ENCODE assay signal across 11 mouse cellular contexts in genomic region chr3:95312623-95313022, GRCm38 (mm10). TPM values are rescaled to one million over a fixed set of nuclear protein-coding genes. Genes with fewer than 3 reads are reported as not detected.
DNase-seq lines count a peak whose midpoint lies in the region; TF ChIP-seq lines count a peak whose summit lies in the region.
"Had no signal": no experiment of that assay in that cellular context is flagged by ENCODE, and none has a peak within 500 bp of the region (broad histone marks: within the 10 kb centered on the region; RNA-seq: fewer than 3 reads in every experiment).

No protein-coding gene starts in this region.

- no peaks in the 10 kb centered on the region for H3K27me3 ChIP-seq in C2C12 (ENCODE audit: control insufficient read depth, insufficient read depth, insufficient read length)
- H3K27me3 ChIP-seq in thymus, adult 2 months (ENCODE audit: control insufficient read depth, insufficient read depth, low read length), result no peaks in the 10 kb centered on the region
- H3K27me3 ChIP-seq: embryonic facial prominence, embryonic 13.5 days; limb, embryonic 15.5 days had no signal

- 3% methylated on average over 5 of the region's 6 CpGs for WGBS in macrophage (ENCODE audit: missing documents)
- WGBS in thymus, adult 2 months, result 17% methylated on average over 6 of the region's 6 CpGs

- peak; percentile 39 for DNase-seq in gastrocnemius, postnatal 25 days
- no peak for DNase-seq in gastrocnemius, postnatal 36 days
- peak; percentile 42 for DNase-seq in c-Kit-negative CD71-positive TER-119-positive erythroid progenitor cells, embryonic 14.5 days (ENCODE audit: low read depth, low spot score)
- DNase-seq in thymus, adult 2 months, result no peak
- DNase-seq in left cerebral cortex, postnatal 25 days (ENCODE audit: low spot score in 2 of 2), result no peak
- DNase-seq in retina, postnatal 1 day, result no peak
- DNase-seq: right cerebral cortex, postnatal 25 days had no signal

- peaks cover 22% of the 10 kb centered on the region for H3K4me1 ChIP-seq in thymus, adult 2 months (replicated peaks; ENCODE audit: control insufficient read depth, insufficient read depth, low read length)

- H3K36me3 ChIP-seq in C2C12 (ENCODE audit: control insufficient read depth, insufficient read depth) (peaks cover 6% of the 10 kb centered on the region), macrophage (ENCODE audit: inconsistent target) (no peaks in the 10 kb centered on the region)
- H3K36me3 ChIP-seq in thymus, adult 2 months (ENCODE audit: control insufficient read depth, insufficient read depth, low read length), result no peaks in the 10 kb centered on the region
- H3K36me3 ChIP-seq: embryonic facial prominence, embryonic 13.5 days; limb, embryonic 15.5 days had no signal

- H3K27ac ChIP-seq in macrophage, result peak overlapping the region; percentile 94
- no peak overlapping the region for H3K27ac ChIP-seq in thymus, adult 2 months (ENCODE audit: control insufficient read depth, insufficient read depth, low read length)
- H3K27ac ChIP-seq: embryonic facial prominence, embryonic 13.5 days; limb, embryonic 15.5 days had no signal

- H3K4me3 ChIP-seq in C2C12 (ENCODE audit: insufficient read depth, poor library complexity, severe bottlenecking) (no peak overlapping the region), macrophage (ENCODE audit: inconsistent target) (peak overlapping the region; percentile 56; the same call in 1 of the 2 replicates)
- no peak overlapping the region for H3K4me3 ChIP-seq in thymus, adult 2 months (ENCODE audit: control insufficient read depth, insufficient read depth, low read length)
- H3K4me3 ChIP-seq: embryonic facial prominence, embryonic 13.5 days; limb, embryonic 15.5 days had no signal

- no peak for TF ChIP-seq CTCF in C2C12 (IDR thresholded peaks at IDR 0.05; ENCODE audit: control insufficient read depth, insufficient read depth, insufficient read length)
- TF ChIP-seq CTCF in thymus, adult 2 months (IDR thresholded peaks at IDR 0.05; ENCODE audit: borderline replicate concordance, control insufficient read depth, extremely low read depth, insufficient read depth, low read length, poor library complexity), result no peak

- peaks cover 25% of the 10 kb centered on the region for H3K79me3 ChIP-seq in C2C12 (ENCODE audit: low read depth)

- H3ac ChIP-seq in C2C12 (ENCODE audit: control insufficient read depth, insufficient read length, low read depth), result peak overlapping the region; percentile 10

- intact Hi-C loops in gastrocnemius, postnatal 36 days (cut with DNase I), result loop anchor here (5.0 kb wide), 1 partner anchor 80 kb away; no protein-coding TSS in a partner anchor
- intact Hi-C loops in left cerebral cortex, postnatal 25 days (cut with DNase I), result no loop called here

- TF ChIP-seq POLR2A in thymus, adult 2 months (IDR thresholded peaks at IDR 0.05; ENCODE audit: control insufficient read depth, extremely low read depth, insufficient read depth, low read length, poor library complexity), result no peak

- peaks cover 51% of the 10 kb centered on the region for H3K79me2 ChIP-seq in C2C12 (ENCODE audit: control insufficient read depth, insufficient read depth)
- peaks cover 38% of the 10 kb centered on the region for H3K79me2 ChIP-seq in macrophage (ENCODE audit: inconsistent target)

TF ChIP-seq in C2C12, 6 proteins besides CTCF, POLR2A, EP300 and RAD21:
- no peak for TF ChIP-seq CEBPB (IDR thresholded peaks at IDR 0.05; ENCODE audit: low read depth)
- TF ChIP-seq FOSL1 (IDR thresholded peaks at IDR 0.05; ENCODE audit: insufficient read depth, low read length, poor library complexity, severe bottlenecking), result peak; percentile 66
- no peak for TF ChIP-seq MYOG (IDR thresholded peaks at IDR 0.05; ENCODE audit: control insufficient read depth, extremely low read depth, insufficient read length)
- TF ChIP-seq USF1 (IDR thresholded peaks at IDR 0.05; ENCODE audit: low read depth), result peak; percentile 43
- TF ChIP-seq MAX (IDR thresholded peaks at IDR 0.05), result peak; percentile 88
- peak; percentile 55 for TF ChIP-seq MYOD1 (IDR thresholded peaks at IDR 0.05; ENCODE audit: control insufficient read depth, insufficient read length, low read depth)
TF ChIP-seq in C2C12: peak in this region for 4.

RNA-seq across cellular contexts. Expression of gene Cers2, which starts 2.0 kb away (rescaled TPM):
- total RNA-seq in gastrocnemius, postnatal 25 days (2021), result 10 to 100 TPM; 20.3 to 21.7 TPM
- total RNA-seq in gastrocnemius, postnatal 36 days (2021), result 10 to 100 TPM; 15.9 to 23.3 TPM
- polyA plus RNA-seq in C2C12 (2012; fragmentation: generic; extraction: Trizol), result 146 TPM
- total RNA-seq in macrophage (2018; cell fraction: chromatin; rRNA removed), result 100 to 1,000 TPM; 122 to 397 (median 242) TPM
- 100 to 1,000 TPM; 159 to 231 (median 184) TPM for total RNA-seq in macrophage (2018; cell fraction: cytosol; rRNA removed)
- total RNA-seq in macrophage (2018; cell fraction: nucleus; rRNA removed), result 100 to 1,000 TPM; 133 to 373 (median 198) TPM
- polyA plus RNA-seq in macrophage (2018), result 216 to 338 TPM (median 252 TPM) in 3 replicates
- 129 and 140 TPM in 2 replicates for polyA plus RNA-seq in thymus, adult 2 months (2012; rRNA removed)
- total RNA-seq in left cerebral cortex, postnatal 25 days (2021), result 10 to 100 TPM; 44.5 to 48.9 TPM

RNA-seq across cellular contexts. Expression of gene Anxa9, which starts 5.6 kb away (rescaled TPM):
- under 1 TPM; 0.15 to 0.27 TPM for total RNA-seq in gastrocnemius, postnatal 25 days (2021)
- total RNA-seq in gastrocnemius, postnatal 36 days (2021), result under 1 TPM in 1 of 2 experiments, not detected in 1; 0.64 TPM
- polyA plus RNA-seq in C2C12 (2012; fragmentation: generic; extraction: Trizol) (1.6 TPM), macrophage (2018) (4.7 to 5.1 TPM (median 4.8 TPM) in 3 replicates)
- total RNA-seq in macrophage (2018; cell fraction: chromatin; rRNA removed), result 10 to 100 TPM in 25 of 26 experiments, 1 to 10 TPM in 1; 7.9 to 57.8 (median 37.8) TPM
- 1 to 10 TPM; 2.9 to 6.7 (median 4.4) TPM for total RNA-seq in macrophage (2018; cell fraction: cytosol; rRNA removed)
- total RNA-seq in macrophage (2018; cell fraction: nucleus; rRNA removed), result 10 to 100 TPM in 23 of 26 experiments, 1 to 10 TPM in 3; 6.4 to 43.8 (median 23.7) TPM
- 1.4 and 1.5 TPM in 2 replicates for polyA plus RNA-seq in thymus, adult 2 months (2012; rRNA removed)
- under 1 TPM; 0.57 to 0.78 TPM for total RNA-seq in left cerebral cortex, postnatal 25 days (2021)

RNA-seq across cellular contexts. Expression of gene Prune1, which starts 30.7 kb away (rescaled TPM):
- 10 to 100 TPM; 36.5 to 38.3 TPM for total RNA-seq in gastrocnemius, postnatal 25 days (2021)
- 10 to 100 TPM; 39.4 to 45.5 TPM for total RNA-seq in gastrocnemius, postnatal 36 days (2021)
- polyA plus RNA-seq in C2C12 (2012; fragmentation: generic; extraction: Trizol) (16.1 TPM), macrophage (2018) (16.7 to 27.9 TPM (median 19.2 TPM) in 3 replicates)
- total RNA-seq in macrophage (2018; cell fraction: chromatin; rRNA removed), result 10 to 100 TPM in 13 of 26 experiments, 1 to 10 TPM in 13; 2.4 to 36.5 (median 11.0) TPM
- total RNA-seq in macrophage (2018; cell fraction: cytosol; rRNA removed), result 10 to 100 TPM in 21 of 26 experiments, 1 to 10 TPM in 5; 8.0 to 27.4 (median 13.0) TPM
- total RNA-seq in macrophage (2018; cell fraction: nucleus; rRNA removed), result 10 to 100 TPM in 16 of 26 experiments, 1 to 10 TPM in 10; 4.2 to 29.9 (median 11.3) TPM
- polyA plus RNA-seq in thymus, adult 2 months (2012; rRNA removed), result 17.2 and 18.5 TPM in 2 replicates
- 10 to 100 TPM; 22.6 to 24.8 TPM for total RNA-seq in left cerebral cortex, postnatal 25 days (2021)

RNA-seq across cellular contexts. Expression of gene Mindy1, which starts 31.5 kb away (rescaled TPM):
- 10 to 100 TPM; 19.9 to 22.8 TPM for total RNA-seq in gastrocnemius, postnatal 25 days (2021)
- 10 to 100 TPM; 21.3 to 23.8 TPM for total RNA-seq in gastrocnemius, postnatal 36 days (2021)
- polyA plus RNA-seq in C2C12 (2012; fragmentation: generic; extraction: Trizol), result 43.6 TPM
- 100 to 1,000 TPM in 11 of 26 experiments, 10 to 100 TPM in 15; 23.9 to 384 (median 82.5) TPM for total RNA-seq in macrophage (2018; cell fraction: chromatin; rRNA removed)
- 100 to 1,000 TPM in 10 of 26 experiments, 10 to 100 TPM in 16; 32.1 to 137 (median 68.6) TPM for total RNA-seq in macrophage (2018; cell fraction: cytosol; rRNA removed)
- total RNA-seq in macrophage (2018; cell fraction: nucleus; rRNA removed), result 100 to 1,000 TPM in 5 of 26 experiments, 10 to 100 TPM in 21; 27.8 to 201 (median 64.5) TPM
- 99.7 to 130 TPM (median 126 TPM) in 3 replicates for polyA plus RNA-seq in macrophage (2018)
- polyA plus RNA-seq in thymus, adult 2 months (2012; rRNA removed), result 50.3 and 50.4 TPM in 2 replicates
- total RNA-seq in left cerebral cortex, postnatal 25 days (2021), result 10 to 100 TPM; 18.7 to 20.5 TPM

RNA-seq across cellular contexts. Expression of gene Setdb1, which starts 44.4 kb away (rescaled TPM):
- 10 to 100 TPM; 10.2 to 11.8 TPM for total RNA-seq in gastrocnemius, postnatal 25 days (2021)
- 10 to 100 TPM in 1 of 2 experiments, 1 to 10 TPM in 1; 9.5 to 10.5 TPM for total RNA-seq in gastrocnemius, postnatal 36 days (2021)
- polyA plus RNA-seq in C2C12 (2012; fragmentation: generic; extraction: Trizol) (15.6 TPM), macrophage (2018) (27.7 to 32.3 TPM (median 28.3 TPM) in 3 replicates)
- total RNA-seq in macrophage (2018; cell fraction: chromatin; rRNA removed), result 100 to 1,000 TPM in 11 of 26 experiments, 10 to 100 TPM in 15; 18.0 to 131 (median 85.8) TPM
- total RNA-seq in macrophage (2018; cell fraction: cytosol; rRNA removed), result 10 to 100 TPM; 11.6 to 35.6 (median 28.8) TPM
- 100 to 1,000 TPM in 4 of 26 experiments, 10 to 100 TPM in 22; 21.2 to 124 (median 60.0) TPM for total RNA-seq in macrophage (2018; cell fraction: nucleus; rRNA removed)
- 30.7 and 31.8 TPM in 2 replicates for polyA plus RNA-seq in thymus, adult 2 months (2012; rRNA removed)
- total RNA-seq in left cerebral cortex, postnatal 25 days (2021), result 10 to 100 TPM; 34.7 to 37.4 TPM

Comparison
In these comparisons a context has a peak if more than half of its experiments do, and no peak if none do; other contexts are left out.
1. DNase-seq: peak in gastrocnemius, postnatal 25 days (single experiment) and c-Kit-negative CD71-positive TER-119-positive erythroid progenitor cells, embryonic 14.5 days (single experiment); none in gastrocnemius, postnatal 36 days (0 of 2), thymus, adult 2 months (single experiment), left cerebral cortex, postnatal 25 days (0 of 2) and retina, postnatal 1 day (single experiment).